Mouse (Mus musculus) MN1 (cell line): ENCODE data around the gene Klhl41.

Source experiments
- DNase-seq: peaks from one replicate; pipeline ENCODE4 v3.0.0-alpha.2; 2016; ENCODE audit warnings: low spot score

Gene Klhl41

DNA sequence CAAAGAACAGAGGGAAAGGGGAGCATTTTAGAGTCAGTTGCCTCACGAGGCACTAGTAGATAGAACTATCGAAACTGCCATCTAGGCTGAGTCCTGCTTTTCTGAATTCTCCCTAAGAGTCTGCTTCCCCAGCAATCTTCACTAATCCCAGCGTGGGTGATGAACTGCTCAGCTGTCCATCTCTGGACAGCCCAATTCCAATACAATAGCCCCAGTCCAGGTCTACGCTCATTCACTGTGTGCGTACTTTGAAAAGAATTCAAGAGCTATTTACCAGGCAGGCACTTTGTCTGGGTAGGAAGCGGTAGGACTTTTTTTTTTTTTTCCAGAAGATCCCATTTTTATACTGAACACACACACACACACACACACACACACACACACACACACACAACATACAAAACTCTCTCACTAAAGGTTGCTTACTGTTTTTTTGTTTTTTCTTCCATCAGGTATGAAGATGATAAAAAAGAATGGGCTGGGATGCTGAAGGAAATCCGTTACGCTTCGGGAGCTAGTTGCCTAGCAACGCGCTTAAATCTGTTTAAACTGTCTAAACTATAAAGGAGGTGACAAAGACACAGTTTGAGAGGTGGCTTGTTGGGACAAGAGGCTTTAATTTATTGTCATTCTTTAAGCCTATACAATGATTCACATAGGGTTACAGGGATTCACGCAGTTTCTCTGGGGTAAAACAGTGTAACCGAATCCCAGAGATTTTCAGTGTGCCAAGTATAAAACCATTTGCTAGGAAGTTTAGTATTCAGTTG lies 13.3 kb downstream of the Klhl41 start:
- no peak for DNase-seq

DNA sequence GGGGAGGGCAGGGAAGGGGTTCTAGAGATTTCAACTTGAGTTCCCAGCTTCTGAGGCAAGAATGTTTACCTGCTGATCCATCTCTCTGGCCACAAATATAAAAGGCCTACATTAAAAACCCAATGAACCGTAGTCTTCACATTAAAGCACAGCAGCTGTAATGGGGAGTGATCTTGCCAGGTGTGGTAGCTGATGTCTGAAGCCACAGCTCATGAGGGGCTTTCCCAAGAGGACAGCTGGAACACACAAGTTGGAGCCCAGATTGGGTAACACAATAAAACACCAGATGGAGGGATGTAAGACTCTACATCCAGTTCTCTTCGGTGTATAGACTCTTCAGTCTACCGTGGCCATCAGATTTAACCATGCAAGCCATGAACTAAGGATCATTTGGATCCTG lies 14.6 kb downstream of the Klhl41 start:
- no peak for DNase-seq

DNA sequence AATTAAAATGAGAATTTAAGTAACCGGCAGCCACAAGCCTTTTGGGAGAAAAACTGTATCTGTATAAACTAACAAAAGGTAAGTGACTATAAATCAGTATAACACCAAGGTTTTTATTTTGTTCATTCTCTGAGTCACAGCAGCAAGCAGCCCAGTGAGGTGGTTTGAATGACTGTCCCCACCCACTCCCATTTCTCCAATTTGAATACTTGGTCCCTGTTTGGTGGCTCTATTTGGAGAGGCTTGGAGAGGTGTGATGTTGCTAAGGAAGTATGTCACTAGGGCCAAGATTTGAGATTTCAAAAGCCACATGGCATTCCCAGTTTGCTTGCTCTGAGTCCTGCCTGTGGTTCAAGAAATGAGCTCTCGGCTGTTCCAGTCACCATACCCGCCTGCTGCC lies 20.3 kb downstream of the Klhl41 start:
- no peak for DNase-seq

DNA sequence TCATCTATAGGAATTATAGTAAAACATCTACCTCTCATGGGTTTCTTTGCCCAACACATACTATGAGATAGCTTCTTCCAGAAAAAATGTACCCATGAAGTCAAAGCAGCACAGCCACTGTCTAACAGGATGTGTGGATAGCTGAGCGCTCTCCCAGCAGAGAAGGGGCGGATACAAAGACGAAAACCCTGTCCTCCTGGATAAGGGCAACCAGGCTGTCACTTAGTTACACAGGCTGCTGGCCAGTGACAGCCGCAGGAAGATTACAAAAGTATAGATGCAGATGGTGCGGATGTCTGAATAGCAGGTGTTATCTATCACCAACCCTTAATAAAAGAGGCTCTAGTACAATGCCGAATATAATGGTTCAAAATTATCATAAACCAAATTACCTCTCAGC lies 20.9 kb downstream of the Klhl41 start:
- DNase-seq: no peak

DNA sequence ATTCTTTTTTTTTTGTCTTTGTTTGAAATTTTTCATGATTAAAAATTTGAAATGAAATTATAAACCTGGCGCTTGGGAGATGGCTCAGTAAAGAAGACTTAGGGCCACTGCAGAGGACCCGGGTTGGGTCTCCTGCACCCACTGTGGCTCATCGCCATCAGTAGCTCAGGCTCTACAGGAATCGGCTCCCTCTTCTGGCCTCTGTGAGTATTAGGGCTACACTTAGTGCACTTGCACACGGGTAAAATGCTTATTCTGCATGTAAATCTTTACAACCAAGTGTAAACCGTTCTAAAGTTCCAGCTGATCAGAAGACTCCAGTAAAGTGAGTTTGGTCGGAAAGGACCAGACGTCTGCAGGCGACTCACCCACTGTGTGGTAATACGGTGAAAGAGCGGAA lies 23.6 kb downstream of the Klhl41 start:
- no peak for DNase-seq

DNA sequence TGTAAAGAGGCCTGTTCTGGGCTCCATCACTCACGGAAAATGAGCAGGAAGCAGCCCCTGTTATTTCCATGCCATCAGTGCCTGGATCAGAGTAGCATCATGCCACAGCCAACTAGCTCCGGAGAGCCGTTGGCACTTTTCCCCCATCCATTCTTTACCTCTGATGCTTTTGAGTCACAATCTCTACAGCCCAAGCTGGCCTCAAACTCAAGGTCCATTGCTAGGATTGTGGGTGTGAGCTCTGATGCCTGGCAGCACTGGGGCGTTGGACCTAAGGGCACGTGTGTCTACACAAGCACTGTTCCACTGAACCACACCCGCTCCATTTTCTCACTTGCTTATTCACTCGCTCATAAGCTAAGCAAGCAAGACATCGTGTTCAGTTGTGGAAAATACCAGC lies 30.5 kb downstream of the Klhl41 start:
- no peak for DNase-seq

DNA sequence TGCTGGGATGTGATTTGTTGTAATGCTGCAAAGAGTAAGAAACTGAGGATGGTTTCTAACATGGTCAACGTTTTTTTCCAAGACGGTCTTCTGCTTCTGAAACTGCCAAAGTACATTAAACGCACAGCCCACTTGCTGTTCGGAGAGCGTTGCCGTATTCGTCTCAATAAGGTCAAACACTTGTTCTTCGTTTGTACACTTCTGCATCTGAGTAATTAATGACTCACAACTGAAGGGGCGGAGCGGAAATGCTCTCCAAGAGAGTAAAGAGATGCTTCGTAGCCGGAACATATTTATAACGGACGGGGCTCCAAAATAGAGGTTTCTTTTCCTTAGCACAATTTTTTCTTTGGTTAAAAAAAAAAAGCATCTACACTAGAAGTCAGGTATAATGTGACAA lies 42.3 kb downstream of the Klhl41 start:
- peak; percentile 73 for DNase-seq

DNA sequence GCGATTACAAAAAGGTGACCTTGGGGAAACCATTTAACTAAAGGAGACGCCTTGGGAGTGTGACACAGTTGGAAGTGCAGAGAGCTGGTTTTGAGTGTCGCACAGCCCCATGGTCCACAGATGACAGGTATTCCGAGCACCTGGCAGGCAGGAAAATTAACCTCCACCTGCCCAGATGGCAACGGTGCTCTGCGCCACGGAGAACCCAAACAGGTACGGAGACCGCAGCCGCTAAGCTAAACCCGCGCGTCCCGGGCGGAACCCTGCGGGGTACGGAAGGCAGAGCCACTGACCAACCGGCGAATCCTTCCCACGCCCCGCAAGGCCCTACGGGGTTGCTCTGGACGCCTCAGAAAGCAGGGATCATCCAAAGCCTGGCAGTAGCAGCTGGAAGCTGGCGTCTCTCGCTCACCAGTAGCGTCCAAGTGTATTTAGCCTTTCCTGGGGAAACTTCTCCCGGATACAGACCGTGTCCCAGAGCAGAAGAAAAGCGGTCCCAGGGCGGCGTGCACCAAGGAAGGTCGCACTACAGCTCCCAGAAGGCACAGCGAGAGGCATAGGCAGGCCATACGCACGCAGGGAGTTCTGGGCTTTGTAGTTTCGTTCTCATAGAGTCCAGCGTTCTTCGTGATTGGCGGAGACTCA lies 43.2 kb downstream of the Klhl41 start, which contains the start of gene Fastkd1:
TSS of gene Fastkd1 (minus strand) at position 536 of the 645 bp plus-strand sequence.
- DNase-seq: peak; percentile 92

DNA sequence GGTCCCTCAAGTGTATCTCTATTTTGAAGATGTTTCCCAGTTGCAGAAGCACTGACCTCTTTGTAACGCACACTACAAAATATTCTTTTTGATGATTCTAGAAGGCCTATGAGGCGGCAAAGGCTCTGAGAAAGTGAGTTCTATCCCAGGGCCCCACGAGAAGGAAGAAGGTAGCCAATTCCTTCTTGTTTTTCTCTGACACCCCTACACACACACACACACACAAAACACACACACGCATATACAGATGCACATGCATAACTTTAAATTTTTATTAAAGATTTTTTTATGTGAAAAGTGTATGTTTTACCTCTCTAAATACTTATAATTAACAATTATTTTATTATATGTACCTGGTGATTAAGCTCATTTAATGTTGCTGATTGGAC lies 43.7 kb downstream of the Klhl41 start:
- no peak for DNase-seq

DNA sequence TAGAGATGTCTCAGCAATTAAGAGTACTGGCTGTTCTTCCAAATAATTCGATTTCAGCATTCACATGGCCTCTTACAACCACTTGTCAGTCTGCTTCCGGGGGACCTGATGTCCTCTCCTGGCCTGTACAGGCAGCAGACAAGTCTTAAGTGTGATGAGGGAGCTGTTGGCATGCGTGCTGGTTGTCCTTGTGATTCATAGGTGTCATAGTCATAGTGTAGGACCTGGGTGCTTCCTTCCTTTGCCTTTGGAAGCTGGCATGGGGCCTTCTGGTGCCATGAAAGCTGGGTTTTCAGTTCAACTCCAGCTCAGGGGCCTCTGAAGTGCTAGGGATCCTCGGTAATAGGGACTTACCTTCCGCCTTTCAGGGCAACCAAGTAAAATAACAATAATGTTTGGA lies 44.2 kb downstream of the Klhl41 start:
- no peak for DNase-seq

DNA sequence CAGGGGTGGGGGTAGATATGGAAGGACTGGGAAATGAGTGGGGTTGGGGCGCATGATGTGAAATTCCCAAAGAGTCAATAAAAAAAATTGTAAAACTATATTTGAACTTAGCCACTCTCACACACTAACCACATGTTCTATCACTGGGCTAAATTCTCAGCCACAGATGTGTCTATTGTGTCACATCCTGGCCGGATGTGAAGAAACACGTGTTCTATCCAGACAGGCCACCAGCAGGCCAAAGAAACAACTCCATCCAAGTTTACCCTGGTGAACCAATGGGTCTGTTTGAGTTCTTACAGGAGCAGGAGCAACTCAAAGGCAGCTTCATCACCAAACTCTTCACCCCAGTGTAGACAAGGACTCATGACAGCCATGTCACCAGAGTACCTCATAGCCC lies 46.6 kb downstream of the Klhl41 start:
- DNase-seq: no peak

DNA sequence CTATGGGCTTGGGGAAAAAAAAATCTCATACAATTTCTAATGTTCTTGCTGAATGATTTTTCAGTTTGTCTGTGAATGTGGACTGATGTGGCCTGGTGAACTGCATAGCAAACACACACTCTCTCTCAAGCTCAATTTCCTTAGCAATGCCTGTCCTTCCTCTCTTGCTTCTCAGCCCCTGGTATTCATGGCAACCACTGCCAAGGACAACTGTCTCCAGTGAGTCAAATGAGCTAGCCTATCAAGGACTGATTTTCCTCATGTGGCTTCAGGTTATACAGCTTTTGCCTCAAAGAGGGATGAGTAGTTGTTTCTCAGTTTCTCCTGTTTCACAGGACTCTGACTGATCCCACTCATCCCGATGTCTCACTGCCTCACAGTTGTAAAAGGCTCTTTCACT lies 49.2 kb downstream of the Klhl41 start:
- no peak for DNase-seq

DNA sequence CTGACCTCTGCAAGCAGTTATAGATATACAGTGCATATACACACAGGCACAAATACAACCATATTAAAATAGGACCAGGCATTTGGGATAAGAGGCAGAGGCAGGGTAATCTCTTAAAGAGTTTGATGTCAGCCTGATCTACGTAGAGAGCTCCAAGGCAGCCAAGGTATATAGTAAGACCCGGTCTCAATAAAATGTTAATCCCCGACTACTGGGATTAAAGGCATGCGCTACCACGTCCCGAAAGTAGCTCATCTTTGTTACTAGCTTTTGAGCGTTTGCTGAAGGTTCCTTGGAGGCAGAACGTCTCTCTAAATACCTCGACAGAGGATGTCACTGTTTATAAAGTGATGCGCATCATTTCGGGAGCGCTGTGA lies 52.3 kb downstream of the Klhl41 start, which contains the start of gene Ppig:
TSS of gene Ppig (plus strand) at position 273 of the 377 bp plus-strand sequence.
- no peak for DNase-seq

DNA sequence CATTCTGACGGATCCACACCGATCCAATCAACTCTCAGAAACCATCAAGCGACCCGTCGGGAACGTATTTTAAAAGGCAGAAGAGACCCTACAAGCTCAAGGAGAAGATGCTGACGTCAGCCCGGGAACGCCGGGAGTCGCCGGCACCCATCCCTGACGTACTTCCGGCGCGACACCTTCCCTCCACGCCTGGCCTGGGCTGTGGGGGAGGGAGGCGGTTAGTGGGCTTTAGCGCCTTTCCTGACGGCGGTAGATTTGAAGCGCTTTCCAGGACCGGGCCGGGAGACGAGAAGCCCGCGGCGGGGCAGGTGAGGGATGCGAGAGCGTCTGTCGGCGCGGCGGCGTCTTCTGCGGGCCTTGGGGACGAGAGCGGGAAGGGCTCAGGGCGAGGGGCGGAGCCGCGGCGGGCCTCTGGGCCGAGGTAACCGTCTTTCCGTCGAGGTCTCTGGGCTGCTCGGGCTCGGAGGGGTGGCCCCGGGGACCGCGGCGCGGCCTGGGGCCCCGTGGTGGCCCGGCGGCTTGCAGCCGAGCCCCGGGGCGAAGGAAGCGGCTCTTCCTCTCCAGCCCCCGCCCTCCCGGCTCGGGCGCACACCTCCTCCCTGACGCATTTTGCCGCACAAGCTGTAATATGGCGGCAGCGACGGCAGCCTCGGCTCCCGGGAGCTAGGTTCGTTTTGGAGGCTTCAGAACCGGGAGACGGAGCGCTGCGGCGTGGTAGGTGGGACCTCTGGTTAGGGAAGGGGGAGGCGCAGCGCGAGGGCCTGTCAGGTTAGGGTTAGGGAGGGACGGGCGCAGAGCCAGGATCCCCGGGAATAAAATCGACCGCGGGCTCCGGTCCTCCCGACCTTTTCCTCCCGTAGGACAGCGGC lies 53.0 kb downstream of the Klhl41 start:
- peak; percentile 95 for DNase-seq

DNA sequence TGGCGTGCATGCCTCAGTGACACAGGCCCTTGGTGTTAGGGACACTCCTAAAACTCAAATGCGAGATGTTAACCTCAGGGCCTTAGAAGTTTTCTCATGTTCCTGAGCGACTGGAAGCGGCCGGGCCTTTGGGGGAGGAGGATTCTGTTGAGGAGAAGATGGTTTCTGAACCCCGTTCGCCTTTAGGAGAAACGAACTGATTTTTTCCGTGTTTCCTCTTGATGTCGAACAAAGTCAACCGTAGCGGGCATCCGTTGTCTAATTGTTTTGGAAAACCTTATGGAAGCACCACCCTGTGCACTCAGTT lies 53.6 kb downstream of the Klhl41 start:
- no peak for DNase-seq
